ENCODE assay signal across 17 mouse cellular contexts in genomic region chr6:84646696-84647095, GRCm38 (mm10). TPM values are rescaled to one million over a fixed set of nuclear protein-coding genes. Genes with fewer than 3 reads are reported as not detected.
"Had no signal": no experiment of that assay in that cellular context is flagged by ENCODE, and none has a peak within 500 bp of the region (broad histone marks: within the 10 kb centered on the region; RNA-seq: fewer than 3 reads in every experiment).

No protein-coding gene starts in this region.

- H3K9me3 ChIP-seq: liver, embryonic 13.5 days; liver, embryonic 15.5 days; midbrain, embryonic 10.5 days; midbrain, embryonic 12.5 days had no signal

- H3K27me3 ChIP-seq: liver, embryonic 13.5 days; liver, embryonic 15.5 days; midbrain, embryonic 12.5 days had no signal

- H3K9ac ChIP-seq: liver, embryonic 13.5 days; liver, embryonic 15.5 days; lung, embryonic 14.5 days; midbrain, embryonic 12.5 days had no signal

- H3K4me3 ChIP-seq: liver, embryonic 13.5 days; liver, embryonic 15.5 days; midbrain, embryonic 10.5 days; midbrain, embryonic 12.5 days; myocyte had no signal

- DNase-seq: liver, embryonic 13.5 days; lung, adult 18-20 months; lung, postnatal 4 days; right cerebral cortex, adult 18-20 months; right cerebral cortex, postnatal 25 days; right cerebral cortex, postnatal 4 days; spleen, adult 18-20 months; thymus, adult 18-20 months; thymus, postnatal 14 days; thymus, postnatal 36 days had no signal

- H3K27ac ChIP-seq: liver, embryonic 13.5 days; liver, embryonic 15.5 days; midbrain, embryonic 10.5 days; midbrain, embryonic 12.5 days had no signal

- H3K4me1 ChIP-seq: liver, embryonic 15.5 days; midbrain, embryonic 10.5 days; midbrain, embryonic 12.5 days had no signal

- H3K4me2 ChIP-seq: liver, embryonic 13.5 days; liver, embryonic 15.5 days; lung, embryonic 14.5 days; midbrain, embryonic 12.5 days had no signal

- H3K36me3 ChIP-seq: liver, embryonic 13.5 days; liver, embryonic 15.5 days; midbrain, embryonic 10.5 days; midbrain, embryonic 12.5 days had no signal

RNA-seq across cellular contexts. Expression of gene Cyp26b1, which starts 53.0 kb away (rescaled TPM):
- total RNA-seq: megakaryocyte, adult 5-6 weeks; megakaryocyte-erythroid progenitor cell, adult 5-6 weeks had no signal
